11 mouse cellular contexts compared by ENCODE assay signal in the genomic region with DNA sequence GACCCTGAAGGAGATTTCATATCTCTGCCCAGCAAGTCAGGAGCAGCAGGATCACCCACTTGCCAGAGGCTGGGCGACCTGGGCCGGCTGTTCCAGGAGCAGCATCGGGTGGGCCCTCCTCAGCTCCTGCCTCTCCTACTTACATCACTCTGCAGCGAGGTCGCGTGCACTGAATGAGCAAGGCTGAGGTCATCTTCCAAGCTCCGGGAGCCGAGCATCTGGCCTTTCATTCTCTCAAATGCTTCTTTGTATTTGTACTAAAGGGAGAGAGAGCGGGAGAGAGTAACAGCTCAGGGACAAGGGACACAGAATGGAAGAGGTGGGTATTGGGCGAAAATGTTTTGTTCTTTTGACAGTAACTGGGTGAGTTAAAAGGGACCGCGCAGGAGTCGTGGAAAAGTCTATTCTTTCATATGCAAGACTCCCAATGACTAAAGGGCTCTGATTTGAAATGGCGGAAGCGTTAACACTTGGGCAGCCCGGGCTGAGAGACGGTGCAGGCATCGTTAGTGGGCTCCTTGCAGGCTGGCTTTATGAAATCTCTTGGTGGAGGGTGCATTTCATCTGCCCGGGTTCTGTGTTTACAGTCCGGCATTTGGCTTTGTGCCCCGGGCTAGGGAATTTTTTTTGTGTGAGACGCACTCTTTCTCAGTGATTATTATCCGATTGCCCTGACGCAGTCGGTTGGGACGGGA. TPM values are rescaled to one million over a fixed set of nuclear protein-coding genes. Genes with fewer than 3 reads are reported as not detected.
DNase-seq lines count a peak whose midpoint lies in the region; ATAC-seq and TF ChIP-seq lines count a peak whose summit lies in the region.
"Had no signal": no experiment of that assay in that cellular context is flagged by ENCODE, and none has a peak within 500 bp of the region (broad histone marks: within the 10 kb centered on the region; RNA-seq: fewer than 3 reads in every experiment).

No protein-coding gene starts in this region.

- H3K4me1 ChIP-seq in cerebellum, adult 2 months (ENCODE audit: control insufficient read depth, insufficient read depth, low read length): peaks cover 7% of the 10 kb centered on the region
- H3K4me1 ChIP-seq in forebrain, embryonic 11.5 days (replicated peaks; ENCODE audit: control insufficient read depth, insufficient read depth, low read length): peaks cover 11% of the 10 kb centered on the region
- H3K4me1 ChIP-seq in midbrain, embryonic 12.5 days: peaks cover 28% of the 10 kb centered on the region

- no peaks in the 10 kb centered on the region for H3K9me3 ChIP-seq in forebrain, embryonic 11.5 days (ENCODE audit: control insufficient read depth, low read length)
- H3K9me3 ChIP-seq in midbrain, embryonic 12.5 days: no peaks in the 10 kb centered on the region

- WGBS in cerebellum, adult 2 months: 44% methylated on average over 26 of the region's 26 CpGs
- 21% methylated on average over 26 of the region's 26 CpGs for WGBS in forebrain, embryonic 11.5 days
- 25% methylated on average over 26 of the region's 26 CpGs for WGBS in midbrain, embryonic 12.5 days

- H3K4me2 ChIP-seq in forebrain, embryonic 11.5 days (ENCODE audit: low read depth, low read length, severe bottlenecking): peak overlapping the region; percentile 40
- peak overlapping the region; percentile 36 for H3K4me2 ChIP-seq in midbrain, embryonic 12.5 days (replicated peaks)

- peak; percentile 76 for ATAC-seq in forebrain, embryonic 11.5 days (replicated peaks; ENCODE audit: low FRiP score)
- peak; percentile 85 for ATAC-seq in midbrain, embryonic 12.5 days (ENCODE audit: low FRiP score, low read depth)
- ATAC-seq: activated CD4-positive, CD25-positive, alpha-beta regulatory T cell, adult 4 months had no signal

- H3K27me3 ChIP-seq in cerebellum, adult 2 months (ENCODE audit: control insufficient read depth, insufficient read depth, low read length): no peaks in the 10 kb centered on the region
- H3K27me3 ChIP-seq in forebrain, embryonic 11.5 days (ENCODE audit: control insufficient read depth, insufficient read depth, low read length): 0 out of 2 replicates have a peak, but pooled peaks cover 2% of the 10 kb centered on the region
- peaks cover 33% of the 10 kb centered on the region for H3K27me3 ChIP-seq in midbrain, embryonic 12.5 days

- H3K9ac ChIP-seq in forebrain, embryonic 11.5 days (ENCODE audit: low read length): peak overlapping the region; percentile 42
- H3K9ac ChIP-seq in midbrain, embryonic 12.5 days (replicated peaks): no peak overlapping the region

- H3K27ac ChIP-seq in cerebellum, adult 2 months (ENCODE audit: insufficient read depth, low read length): peak overlapping the region; percentile 70; the same call in 1 of the 2 replicates
- peak overlapping the region; percentile 63 for H3K27ac ChIP-seq in forebrain, embryonic 11.5 days (ENCODE audit: low read depth, low read length)
- peak overlapping the region; percentile 16; the same call in 1 of the 2 replicates for H3K27ac ChIP-seq in midbrain, embryonic 12.5 days (replicated peaks)
- H3K27ac ChIP-seq: macrophage had no signal

- no peak overlapping the region for H3K4me3 ChIP-seq in cerebellum, adult 2 months (replicated peaks; ENCODE audit: insufficient read depth, low read depth, low read length)
- no peak overlapping the region; the same call in 1 of the 2 replicates for H3K4me3 ChIP-seq in forebrain, embryonic 11.5 days (ENCODE audit: low read depth, low read length)
- peak overlapping the region; percentile 8; the same call in 1 of the 2 replicates for H3K4me3 ChIP-seq in midbrain, embryonic 12.5 days

- peak in 1 of 2 experiments; percentile 17 for DNase-seq in cerebellum, adult 2 months
- DNase-seq in cerebellum, adult 11 months: no peak
- peak; percentile 76 for DNase-seq in ZHBTc4 (ENCODE audit: low read depth, low spot score)
- peak; percentile 81 for DNase-seq in forebrain, embryonic 11.5 days (ENCODE audit: low spot score)
- DNase-seq in ovary, postnatal 36 days (ENCODE audit: low spot score): no peak
- DNase-seq in lung, postnatal 10 days: no peak
- DNase-seq in gastrocnemius, postnatal 25 days: no peak

- no peak for TF ChIP-seq POLR2A in cerebellum, adult 2 months (IDR thresholded peaks at IDR 0.05; ENCODE audit: borderline replicate concordance, insufficient read depth, low read length)

- no peaks in the 10 kb centered on the region for H3K36me3 ChIP-seq in forebrain, embryonic 11.5 days (ENCODE audit: control insufficient read depth, insufficient read depth, low read length)
- H3K36me3 ChIP-seq in midbrain, embryonic 12.5 days: no peaks in the 10 kb centered on the region

- no peak for TF ChIP-seq CTCF in cerebellum, adult 2 months (IDR thresholded peaks at IDR 0.05; ENCODE audit: borderline replicate concordance, insufficient read depth, low read depth, low read length)

RNA-seq across cellular contexts. Expression of gene Nrap, which starts 45.8 kb away (rescaled TPM):
- polyA plus RNA-seq in cerebellum, adult 2 months (2012; rRNA removed): 0.59 and 0.74 TPM in 2 replicates
- 0.17 and 0.20 TPM in 2 replicates for polyA plus RNA-seq in forebrain, embryonic 11.5 days (2014; fragmentation: Nextera tagmentation; extraction: Ambion mirVana)
- 0.28 and 0.31 TPM in 2 replicates for polyA plus RNA-seq in midbrain, embryonic 12.5 days (2016; fragmentation: Nextera tagmentation; extraction: Ambion mirVana)
- total RNA-seq in gastrocnemius, postnatal 25 days (2021): 1,000 to 10,000 TPM in 1 of 2 experiments, 100 to 1,000 TPM in 1; 752 to 1,010 TPM
- polyA plus RNA-seq: activated CD4-positive, CD25-positive, alpha-beta regulatory T cell, adult 4 months had no signal

RNA-seq across cellular contexts. Expression of gene Casp7, which starts 52.9 kb away (rescaled TPM):
- polyA plus RNA-seq in cerebellum, adult 2 months (2012; rRNA removed): 2.9 and 3.1 TPM in 2 replicates
- polyA plus RNA-seq in forebrain, embryonic 11.5 days (2014; fragmentation: Nextera tagmentation; extraction: Ambion mirVana): 17.4 and 19.6 TPM in 2 replicates
- 13.1 and 15.8 TPM in 2 replicates for polyA plus RNA-seq in midbrain, embryonic 12.5 days (2016; fragmentation: Nextera tagmentation; extraction: Ambion mirVana)
- total RNA-seq in gastrocnemius, postnatal 25 days (2021): 1 to 10 TPM; 4.1 to 5.3 TPM

RNA-seq across cellular contexts. Expression of gene Habp2, which starts 57.1 kb away (rescaled TPM):
- polyA plus RNA-seq in cerebellum, adult 2 months (2012; rRNA removed): not detected in 2 replicates
- not detected in 2 replicates for polyA plus RNA-seq in forebrain, embryonic 11.5 days (2014; fragmentation: Nextera tagmentation; extraction: Ambion mirVana)
- polyA plus RNA-seq in midbrain, embryonic 12.5 days (2016; fragmentation: Nextera tagmentation; extraction: Ambion mirVana): 0.13 TPM in 1 of 2 replicates, not detected in the other
- not detected for total RNA-seq in gastrocnemius, postnatal 25 days (2021)
- total RNA-seq: left cerebral cortex, adult 18-20 months had no signal
- polyA plus RNA-seq: activated CD4-positive, CD25-positive, alpha-beta regulatory T cell, adult 4 months; macrophage had no signal

Comparison
In these comparisons a context has a peak if more than half of its experiments do, and no peak if none do; other contexts are left out.
1. DNase-seq: peak in ZHBTc4 (single experiment) and forebrain, embryonic 11.5 days (single experiment); none in cerebellum, adult 11 months (single experiment), ovary, postnatal 36 days (single experiment), lung, postnatal 10 days (single experiment) and gastrocnemius, postnatal 25 days (single experiment).
2. H3K27ac ChIP-seq: peak in every context shown above with its lines; median percentile 70 in cerebellum, adult 2 months; 63 in forebrain, embryonic 11.5 days; 16 in midbrain, embryonic 12.5 days.